Mouse (Mus musculus): ENCODE measurements at regions not wholly inside any gene's neighbourhood (a gene's known extent, or its start where the extent isn't known, plus 50 kb on each side); places are given as distances from the start of the nearest gene placed in this dataset.
A peak's percentile ranks its signal among the peaks of the same experiment; 100 is the strongest.

- DNase-seq (ENCODE audit: extremely low spot score in 1 of 2, low spot score in 2 of 2), result no peak
- Histone ChIP-seq H3K27ac (no peak overlapping the region), H3K4me3 (no peak overlapping the region)
- intact Hi-C loops (cut with DNase I), result no loop called here
- no peak for TF ChIP-seq CTCF (IDR thresholded peaks at IDR 0.05)
Observed at GRCm38 (mm10) chr8:50387189-50387588, 1543.4 kb upstream of the Tenm3 start.

- intact Hi-C loops (cut with DNase I), result no loop called here
- H3K27ac ChIP-seq, result no peak overlapping the region
- no peak for DNase-seq (ENCODE audit: extremely low spot score in 1 of 2, low spot score in 2 of 2)
- no peak for TF ChIP-seq CTCF (IDR thresholded peaks at IDR 0.05)
- no peak overlapping the region for H3K4me3 ChIP-seq
Observed at GRCm38 (mm10) chr8:50383697-50384096, 1539.9 kb upstream of the Tenm3 start.

- no peak overlapping the region for H3K27ac ChIP-seq
- no peak for DNase-seq (ENCODE audit: extremely low spot score in 1 of 2, low spot score in 2 of 2)
- no peak for TF ChIP-seq CTCF (IDR thresholded peaks at IDR 0.05)
- intact Hi-C loops (cut with DNase I), result no loop called here
- H3K4me3 ChIP-seq, result no peak overlapping the region
Observed at GRCm38 (mm10) chr8:50379745-50380144, 1536.0 kb upstream of the Tenm3 start.

- no peak overlapping the region for H3K4me3 ChIP-seq
- TF ChIP-seq CTCF (IDR thresholded peaks at IDR 0.05), result no peak
- H3K27ac ChIP-seq, result no peak overlapping the region
- intact Hi-C loops (cut with DNase I), result no loop called here
- no peak for DNase-seq (ENCODE audit: extremely low spot score in 1 of 2, low spot score in 2 of 2)
Observed at GRCm38 (mm10) chr8:50373790-50374189, 1530.0 kb upstream of the Tenm3 start.

- intact Hi-C loops (cut with DNase I), result no loop called here
Observed at GRCm38 (mm10) chr8:50326485-50326884, 1482.7 kb upstream of the Tenm3 start.

GRCm38 (mm10) chr8:50321356-50321963 is 1477.7 kb upstream of the Tenm3 start:
- Histone ChIP-seq H3K4me3 (no peak overlapping the region), H3K27ac (no peak overlapping the region)
- no peak for DNase-seq (ENCODE audit: extremely low spot score in 1 of 2, low spot score in 2 of 2)
- TF ChIP-seq CTCF (IDR thresholded peaks at IDR 0.05), result no peak
- intact Hi-C loops (cut with DNase I), result no loop called here

More at GRCm38 (mm10) chr8:50326485-50326884, 1482.7 kb upstream of the Tenm3 start:
- TF ChIP-seq CTCF (IDR thresholded peaks at IDR 0.05), result no peak
- DNase-seq (ENCODE audit: extremely low spot score in 1 of 2, low spot score in 2 of 2), result no peak
- H3K4me3 ChIP-seq, result no peak overlapping the region
- no peak overlapping the region for H3K27ac ChIP-seq

GRCm38 (mm10) chr8:50316641-50317040 is 1472.9 kb upstream of the Tenm3 start:
- TF ChIP-seq CTCF (IDR thresholded peaks at IDR 0.05), result peak; percentile 48
- Histone ChIP-seq H3K4me3 (no peak overlapping the region), H3K27ac (no peak overlapping the region)
- no peak for DNase-seq (ENCODE audit: extremely low spot score in 1 of 2, low spot score in 2 of 2)
- intact Hi-C loops (cut with DNase I), result loop anchor here (10.0 kb wide), 1 partner anchor 598 kb away; no protein-coding TSS in a partner anchor

- intact Hi-C loops (cut with DNase I), result loop anchor here (10.0 kb wide), 1 partner anchor 604 kb away; no protein-coding TSS in a partner anchor
- no peak for TF ChIP-seq CTCF (IDR thresholded peaks at IDR 0.05)
- DNase-seq (ENCODE audit: extremely low spot score in 1 of 2, low spot score in 2 of 2), result no peak
- H3K4me3 ChIP-seq, result no peak overlapping the region
- H3K27ac ChIP-seq, result no peak overlapping the region
Observed at GRCm38 (mm10) chr8:50310308-50310707, 1466.6 kb upstream of the Tenm3 start.

GRCm38 (mm10) chr8:50300316-50300715 is 1456.6 kb upstream of the Tenm3 start:
- Histone ChIP-seq H3K4me3 (no peak overlapping the region), H3K27ac (no peak overlapping the region)
- DNase-seq (ENCODE audit: extremely low spot score in 1 of 2, low spot score in 2 of 2), result no peak
- TF ChIP-seq CTCF (IDR thresholded peaks at IDR 0.05), result no peak
- intact Hi-C loops (cut with DNase I), result no loop called here

GRCm38 (mm10) chr8:50293501-50293900 is 1449.8 kb upstream of the Tenm3 start:
- peak; percentile 59 to 69 for DNase-seq (ENCODE audit: extremely low spot score in 1 of 2, low spot score in 2 of 2)
- H3K4me3 ChIP-seq, result no peak overlapping the region
- H3K27ac ChIP-seq, result no peak overlapping the region
- intact Hi-C loops (cut with DNase I), result loop anchor here (10.0 kb wide), 1 partner anchor 129 kb away; no protein-coding TSS in a partner anchor
- TF ChIP-seq CTCF (IDR thresholded peaks at IDR 0.05), result peak; percentile 94

- TF ChIP-seq CTCF (IDR thresholded peaks at IDR 0.05), result peak; percentile 84
- intact Hi-C loops (cut with DNase I), result loop anchor here (10.0 kb wide), 1 partner anchor 127 kb away; no protein-coding TSS in a partner anchor
- peak; percentile 55 to 62 for DNase-seq (ENCODE audit: extremely low spot score in 1 of 2, low spot score in 2 of 2)
Observed at GRCm38 (mm10) chr8:50292158-50292557, 1448.4 kb upstream of the Tenm3 start.

GRCm38 (mm10) chr8:50276346-50276745 is 1432.6 kb upstream of the Tenm3 start:
- no peak for DNase-seq (ENCODE audit: extremely low spot score in 1 of 2, low spot score in 2 of 2)
- H3K27ac ChIP-seq, result no peak overlapping the region
- H3K4me3 ChIP-seq, result no peak overlapping the region
- TF ChIP-seq CTCF (IDR thresholded peaks at IDR 0.05), result no peak
- intact Hi-C loops (cut with DNase I), result no loop called here

More at GRCm38 (mm10) chr8:50292158-50292557, 1448.4 kb upstream of the Tenm3 start:
- Histone ChIP-seq H3K4me3 (no peak overlapping the region), H3K27ac (no peak overlapping the region)

GRCm38 (mm10) chr8:50264757-50265156 is 1421.0 kb upstream of the Tenm3 start:
- DNase-seq (ENCODE audit: extremely low spot score in 1 of 2, low spot score in 2 of 2), result no peak
- no peak overlapping the region for H3K4me3 ChIP-seq
- TF ChIP-seq CTCF (IDR thresholded peaks at IDR 0.05), result no peak
- intact Hi-C loops (cut with DNase I), result no loop called here
- no peak overlapping the region for H3K27ac ChIP-seq

Measured in left cerebral cortex, adult 2 months (tissue).